Mouse (Mus musculus): Measurements from ENCODE around the gene Cldn5. TPM values are rescaled to one million over a fixed set of nuclear protein-coding genes. Genes with fewer than 3 reads are reported as not detected.
A peak's percentile ranks its signal among the peaks of the same experiment; 100 is the strongest.

Cldn5 gene
- total RNA-seq, 2 experiments from 2014 or later = not detected

DNA sequence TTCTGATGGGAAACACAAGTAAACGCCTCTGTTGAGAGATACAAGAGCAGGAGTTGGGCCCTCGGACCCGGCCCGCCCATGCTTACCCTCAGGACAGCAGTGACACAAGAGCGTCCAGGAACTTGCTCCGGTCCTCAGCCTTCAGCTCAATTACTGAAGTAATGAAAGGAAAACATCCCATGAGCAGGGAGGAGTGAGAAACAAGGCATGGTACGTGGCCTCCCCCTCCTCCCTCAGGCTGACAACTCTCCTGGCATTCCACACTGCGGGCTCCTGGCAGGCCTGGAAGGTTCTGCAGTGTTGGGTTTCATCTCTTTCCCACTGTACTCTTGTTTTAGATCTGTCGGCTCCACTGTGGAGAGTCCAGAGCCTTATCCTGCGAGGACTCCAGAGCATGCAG is 5.2 kb downstream of the Cldn5 start:
- ATAC-seq (ENCODE audit: poor library complexity, severe bottlenecking) = no peak

DNA sequence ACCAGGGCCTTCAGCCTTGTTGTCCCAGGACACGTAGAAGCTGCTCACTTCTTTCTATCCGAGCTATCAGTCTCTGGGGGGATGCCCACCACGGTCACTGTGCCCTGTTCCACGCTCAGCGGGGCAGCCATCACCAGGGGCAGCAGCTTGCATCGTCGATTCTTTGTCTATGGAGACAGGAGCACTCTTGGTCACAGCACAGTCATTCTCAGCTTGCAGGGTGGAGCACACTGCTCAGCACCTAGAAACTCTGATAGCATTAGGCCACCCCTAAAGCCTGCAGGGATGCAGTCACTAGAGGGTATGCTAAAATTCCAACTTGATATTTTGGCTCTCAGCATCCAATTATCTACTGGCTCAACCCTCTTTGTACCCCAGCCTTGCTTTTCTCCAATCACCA is 8.4 kb downstream of the Cldn5 start:
- no peak for ATAC-seq (ENCODE audit: poor library complexity, severe bottlenecking)

DNA sequence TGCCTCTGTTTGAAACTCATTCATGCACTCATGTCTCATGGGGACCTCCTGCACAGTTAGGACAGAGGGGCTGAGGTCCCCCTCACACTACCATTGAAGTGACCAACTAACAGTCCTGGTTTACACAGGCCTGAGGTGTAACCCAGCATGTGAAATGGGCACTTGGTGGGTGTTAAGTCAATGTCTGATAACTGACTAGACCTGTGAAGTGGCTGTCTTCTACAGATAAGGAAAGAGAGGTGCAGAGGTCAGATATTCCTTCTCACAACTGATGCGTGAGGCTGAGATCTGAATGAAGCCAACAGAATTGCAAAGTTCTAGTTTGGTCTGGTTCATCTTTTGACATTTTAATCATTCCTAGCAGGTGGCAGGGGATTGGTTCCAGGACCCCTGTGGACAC is 8.8 kb downstream of the Cldn5 start:
- ATAC-seq (ENCODE audit: poor library complexity, severe bottlenecking) = no peak

DNA sequence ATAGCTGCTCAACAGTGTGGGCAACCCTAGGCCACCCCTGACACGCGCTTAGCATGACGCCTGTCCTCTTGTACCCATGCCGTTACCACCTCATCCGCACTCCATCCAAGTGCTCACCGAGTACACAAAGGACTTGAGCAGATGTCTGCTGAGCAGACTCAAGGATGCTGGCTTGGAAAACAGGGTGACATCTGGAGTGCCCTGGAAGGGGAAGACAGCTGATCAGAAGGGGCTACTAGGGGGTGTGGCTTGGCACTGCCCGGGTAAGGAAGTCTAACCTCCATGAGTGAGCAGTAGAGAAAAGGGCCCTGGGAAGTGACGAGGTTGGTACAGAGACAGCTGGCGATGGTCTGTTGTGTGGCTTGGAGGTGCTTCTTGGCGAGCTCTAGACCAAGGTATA is 10.0 kb downstream of the Cldn5 start:
- ATAC-seq (ENCODE audit: poor library complexity, severe bottlenecking) = no peak

DNA sequence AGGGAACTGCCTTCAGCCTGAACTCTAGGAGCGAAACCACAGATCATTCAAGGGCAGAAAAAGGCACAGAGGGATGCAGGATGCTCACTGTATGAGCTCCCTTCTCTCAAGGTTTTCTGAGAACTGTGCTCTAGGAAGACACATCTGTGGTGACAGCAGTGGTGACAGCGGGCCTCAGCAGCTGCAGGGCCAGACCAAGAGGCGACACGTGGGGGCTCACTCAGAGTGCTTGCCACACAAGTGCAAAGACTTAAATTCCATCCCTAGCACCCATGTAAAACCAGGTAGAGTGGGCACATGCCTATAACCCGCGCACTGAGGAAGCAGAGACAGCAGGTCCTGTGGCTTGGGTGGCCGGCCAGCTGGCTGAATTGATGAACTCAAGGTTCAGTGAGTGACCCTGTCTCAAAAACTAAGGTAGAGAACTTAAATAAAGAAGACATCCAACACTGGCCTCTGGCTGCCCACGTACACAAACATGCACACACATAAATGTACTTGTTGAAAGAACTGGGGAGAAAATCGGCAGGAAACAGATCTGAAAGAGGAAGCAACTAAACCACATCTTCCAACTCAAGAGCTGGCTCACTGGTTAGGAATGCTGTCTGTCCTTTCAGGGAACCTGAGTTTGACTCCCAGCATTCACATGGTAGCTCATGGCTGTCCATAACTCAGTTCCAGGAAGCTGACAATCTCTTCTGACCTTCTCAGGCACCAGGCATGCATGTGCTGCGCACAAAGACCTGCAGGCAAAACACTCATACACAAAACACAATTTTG is 12.2 kb downstream of the Cldn5 start:
- no peak for ATAC-seq (ENCODE audit: poor library complexity, severe bottlenecking)

DNA sequence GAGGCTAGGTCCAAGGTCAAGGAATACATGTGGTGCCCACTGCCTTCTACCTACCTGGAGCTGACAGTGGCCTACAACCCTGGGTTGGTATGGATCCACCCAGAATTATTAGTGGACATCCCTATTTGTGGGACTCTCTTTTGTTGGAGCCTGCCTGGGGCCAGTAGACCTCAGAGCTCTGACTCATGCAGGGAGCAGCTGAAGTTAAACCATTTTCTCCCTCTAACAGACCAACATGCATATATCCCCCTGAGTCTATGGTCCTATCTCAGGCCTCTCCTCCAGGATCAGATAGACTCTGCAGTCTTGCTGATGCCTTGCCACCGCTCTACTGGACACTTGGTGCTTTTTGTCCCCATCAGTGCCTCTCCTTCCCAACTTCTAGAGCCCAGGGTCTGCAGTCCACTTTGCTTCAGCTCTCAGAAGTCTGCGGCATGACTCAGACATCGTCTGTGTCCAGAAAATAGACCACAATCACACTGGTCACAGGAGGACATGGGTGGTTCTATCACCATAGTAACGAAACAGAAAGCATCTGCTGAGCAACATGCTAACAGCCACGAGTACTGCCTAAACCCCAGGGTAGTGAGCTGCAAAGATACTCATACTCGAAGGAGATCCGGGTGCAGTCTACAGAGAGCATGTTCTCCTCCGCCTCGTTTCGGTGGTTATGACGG is 18.7 kb downstream of the Cldn5 start:
- no peak for ATAC-seq (ENCODE audit: poor library complexity, severe bottlenecking)

DNA sequence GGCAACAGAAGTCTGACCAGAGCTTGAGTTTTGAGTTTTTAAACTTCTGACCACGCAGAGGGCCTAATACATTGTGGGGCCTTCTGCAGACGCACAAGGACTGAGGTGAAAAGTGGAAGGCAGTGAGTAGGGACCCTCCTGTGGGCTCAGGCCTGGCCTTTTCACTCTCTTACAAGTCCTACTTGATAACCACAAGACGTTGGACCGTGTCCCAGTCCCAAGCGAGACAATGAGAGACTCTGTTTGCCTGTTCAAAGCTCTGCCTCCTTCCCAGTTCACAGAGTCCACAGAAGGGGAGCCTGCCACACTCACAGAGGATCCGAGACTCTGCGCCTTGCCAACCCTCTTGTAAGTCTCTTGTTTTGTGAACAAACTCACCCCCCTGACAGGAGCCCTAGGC is 20.0 kb downstream of the Cldn5 start:
- no peak for ATAC-seq (ENCODE audit: poor library complexity, severe bottlenecking)

DNA sequence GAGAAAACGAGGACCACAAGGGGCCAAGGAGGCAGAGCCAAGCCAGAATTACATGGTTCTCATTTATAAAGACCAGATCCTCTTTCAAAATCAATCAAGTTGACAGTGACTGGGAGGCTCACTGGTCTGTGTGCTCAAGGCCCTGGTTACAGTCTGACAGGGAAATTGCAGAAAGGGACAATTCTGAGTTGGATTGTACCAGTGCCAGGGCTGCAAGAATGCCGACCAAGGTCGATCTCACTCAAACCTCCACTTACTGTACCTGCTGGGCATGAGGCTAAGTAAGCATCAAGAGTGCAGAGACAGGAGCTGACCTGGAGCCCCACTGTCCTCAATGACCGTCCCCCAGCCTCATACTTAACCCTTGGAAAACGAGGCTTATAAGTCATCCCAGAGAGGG is 21.5 kb downstream of the Cldn5 start:
- no peak for ATAC-seq (ENCODE audit: poor library complexity, severe bottlenecking)

DNA sequence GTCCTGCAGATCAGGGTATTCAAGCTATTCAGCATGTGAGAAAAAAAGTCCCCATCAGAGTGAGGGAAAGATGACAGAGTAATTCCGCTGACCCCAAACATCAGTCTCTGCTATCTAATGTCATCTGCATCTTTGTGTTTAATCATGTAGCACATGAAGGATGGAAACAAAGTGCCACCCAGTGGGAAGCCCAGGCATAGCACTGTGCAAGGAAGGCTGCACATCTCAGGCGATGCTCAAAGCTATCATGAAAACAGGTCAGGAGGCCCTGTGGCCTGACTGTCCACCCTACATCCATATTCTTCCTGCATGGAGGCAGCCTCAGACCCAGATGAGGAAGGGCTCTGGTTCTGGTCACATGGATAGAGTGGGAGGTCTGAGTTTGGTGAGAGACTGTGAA is 22.2 kb downstream of the Cldn5 start:
- ATAC-seq (ENCODE audit: poor library complexity, severe bottlenecking) = no peak

DNA sequence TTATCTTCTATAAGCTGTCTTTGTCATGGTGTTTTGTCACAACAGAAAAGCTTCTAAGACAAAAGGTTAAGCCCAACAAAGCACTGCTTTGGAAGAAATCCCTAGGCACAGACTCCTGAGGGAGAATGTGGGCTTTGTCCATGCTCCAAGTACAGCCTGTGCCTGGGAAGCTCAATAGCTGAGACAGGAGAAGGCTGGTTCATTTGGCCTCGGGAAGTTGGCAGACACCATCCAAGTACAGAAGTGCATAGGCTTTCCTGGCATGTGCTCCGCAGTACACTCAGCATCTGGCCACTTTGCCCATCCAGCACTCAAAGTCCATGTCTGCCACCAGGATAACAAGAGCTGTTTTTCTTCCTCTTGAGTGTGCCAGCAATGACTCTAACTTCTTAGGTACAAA is 29.1 kb downstream of the Cldn5 start:
- no peak for ATAC-seq (ENCODE audit: poor library complexity, severe bottlenecking)

DNA sequence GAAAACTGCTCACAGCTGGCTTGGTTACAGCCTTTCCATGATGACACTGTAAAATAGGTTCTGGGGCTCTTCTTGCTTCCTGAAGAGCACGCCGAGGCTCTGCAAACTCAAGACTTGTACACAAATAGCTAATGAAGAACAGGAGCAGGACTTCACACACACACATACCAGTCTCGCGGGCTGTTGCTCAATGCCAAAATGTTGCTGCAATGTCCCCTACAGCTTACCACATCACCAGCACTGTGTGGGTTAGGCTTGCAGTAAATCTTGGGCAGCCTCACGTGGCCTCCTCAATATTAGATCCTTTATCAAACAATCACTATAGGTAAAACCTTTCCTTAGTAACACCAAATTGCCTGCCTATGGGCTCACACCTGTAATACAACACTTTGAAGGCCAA is 32.4 kb downstream of the Cldn5 start:
- peak; percentile 51 for ATAC-seq (ENCODE audit: poor library complexity, severe bottlenecking)

DNA sequence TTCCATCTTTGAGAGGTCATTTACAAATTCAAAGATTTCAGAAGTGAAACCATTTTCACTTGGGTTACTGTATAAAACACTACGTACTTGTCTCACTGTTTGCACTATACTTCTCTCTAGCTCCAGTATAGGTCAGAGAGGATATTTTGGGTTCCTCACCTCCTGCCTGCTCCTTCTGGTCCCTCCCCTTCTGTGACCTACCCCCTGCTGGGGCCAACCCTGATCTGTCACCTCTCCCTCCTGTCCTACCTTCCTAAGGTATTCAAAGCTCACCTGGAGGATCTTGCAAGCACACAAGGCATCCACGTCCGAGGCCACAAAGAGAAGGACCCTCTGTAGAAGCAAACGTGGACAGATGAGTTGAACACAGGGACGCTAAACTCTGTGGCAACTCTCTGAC is 34.4 kb downstream of the Cldn5 start:
- no peak; the same call in 1 of the 2 replicates for ATAC-seq (ENCODE audit: poor library complexity, severe bottlenecking)

DNA sequence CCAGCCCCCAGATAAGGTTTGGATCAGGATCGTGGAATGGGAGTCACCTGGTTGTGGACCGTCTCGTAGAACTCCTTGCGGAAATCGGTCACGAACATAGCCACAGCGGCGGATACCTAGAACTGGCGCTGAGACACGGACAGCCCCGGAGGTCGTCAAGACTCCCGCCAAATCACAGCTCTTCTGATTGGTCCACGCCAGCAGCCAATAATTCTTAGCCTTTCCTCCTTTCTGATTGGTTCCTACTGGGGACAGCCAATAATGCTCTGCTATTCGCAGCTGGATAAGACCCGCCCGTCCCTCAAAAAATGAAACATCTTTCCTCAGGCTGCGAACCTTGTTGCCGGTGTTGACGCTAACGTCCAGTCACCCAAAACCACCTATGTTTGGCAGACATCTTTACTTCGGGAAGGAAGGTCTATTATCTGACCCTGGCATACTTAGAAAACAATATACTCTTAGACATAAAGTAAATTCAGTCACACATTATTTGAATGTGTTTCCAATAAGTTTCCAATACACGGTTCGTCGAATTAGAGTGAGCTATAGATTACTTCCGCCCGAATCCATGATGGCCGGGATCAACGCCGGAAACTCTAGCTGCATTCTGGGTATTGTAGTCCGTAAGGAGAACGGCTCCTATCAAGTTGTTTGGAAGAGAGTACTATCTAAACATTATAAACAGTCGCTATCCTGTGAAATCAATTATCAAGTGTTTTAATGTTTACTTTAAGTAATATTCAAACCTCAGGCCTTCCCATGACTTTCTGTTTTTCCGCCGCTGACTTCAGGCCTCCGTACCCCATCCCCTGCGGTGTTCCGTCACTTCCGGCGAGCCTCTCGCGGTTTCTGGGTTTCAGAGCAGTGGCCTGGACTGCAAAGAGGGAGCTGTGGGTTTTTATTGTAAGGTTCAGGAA is 35.1 kb downstream of the Cldn5 start, which contains the start of the genes Ufd1 and Cdc45:
Gene Ufd1, plus strand, starts transcription at position 312 of the 917 bp plus-strand sequence.
Gene Cdc45, minus strand, starts transcription at position 520 of the 917 bp plus-strand sequence.
- ATAC-seq (ENCODE audit: poor library complexity, severe bottlenecking) = peak; percentile 72

DNA sequence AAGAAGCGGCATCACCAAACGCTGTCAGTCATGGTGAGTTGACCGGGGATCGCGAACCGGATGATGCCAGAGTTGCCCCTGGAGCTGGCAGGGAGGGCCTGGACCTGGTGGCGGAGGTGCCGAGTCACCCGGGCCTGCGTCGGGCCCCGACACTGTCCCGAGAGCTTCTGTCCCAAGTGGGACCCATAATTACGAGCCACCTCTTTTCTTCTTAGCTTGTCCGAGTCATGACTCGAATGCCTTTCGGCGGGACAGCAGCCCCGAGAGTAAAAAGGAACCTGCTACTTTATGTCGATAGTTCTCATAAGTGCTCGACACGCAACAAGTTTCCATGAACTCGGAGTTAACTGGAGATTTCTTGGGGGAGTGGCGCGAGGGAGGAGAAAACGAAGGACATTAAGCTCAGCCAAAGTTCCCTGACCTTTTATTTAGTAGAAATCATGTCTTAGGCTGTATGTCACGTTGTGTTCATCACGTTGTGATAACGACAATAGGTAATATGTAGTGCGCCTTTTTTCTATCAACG is 35.8 kb downstream of the Cldn5 start:
- ATAC-seq (ENCODE audit: poor library complexity, severe bottlenecking) = peak; percentile 25

DNA sequence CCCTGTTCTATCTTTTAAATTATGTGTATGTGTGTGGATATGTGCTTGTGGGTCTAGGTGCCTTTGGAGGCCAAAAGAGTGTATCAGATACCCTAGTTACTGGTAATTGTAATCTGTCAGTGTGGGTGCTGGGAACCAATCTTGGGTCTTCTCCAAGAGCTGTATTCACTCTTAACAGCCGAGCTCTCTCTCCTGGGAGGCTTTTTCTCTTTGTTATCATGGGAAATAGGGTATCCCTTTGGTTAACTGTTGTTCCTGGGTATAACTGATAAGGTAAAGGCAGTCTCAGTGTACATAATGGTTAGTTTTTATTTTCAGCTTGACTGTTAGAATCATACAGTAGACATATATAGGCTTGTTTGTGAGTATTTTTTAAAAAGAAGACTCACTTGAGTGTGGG is 45.7 kb downstream of the Cldn5 start:
- ATAC-seq (ENCODE audit: poor library complexity, severe bottlenecking) = no peak

DNA sequence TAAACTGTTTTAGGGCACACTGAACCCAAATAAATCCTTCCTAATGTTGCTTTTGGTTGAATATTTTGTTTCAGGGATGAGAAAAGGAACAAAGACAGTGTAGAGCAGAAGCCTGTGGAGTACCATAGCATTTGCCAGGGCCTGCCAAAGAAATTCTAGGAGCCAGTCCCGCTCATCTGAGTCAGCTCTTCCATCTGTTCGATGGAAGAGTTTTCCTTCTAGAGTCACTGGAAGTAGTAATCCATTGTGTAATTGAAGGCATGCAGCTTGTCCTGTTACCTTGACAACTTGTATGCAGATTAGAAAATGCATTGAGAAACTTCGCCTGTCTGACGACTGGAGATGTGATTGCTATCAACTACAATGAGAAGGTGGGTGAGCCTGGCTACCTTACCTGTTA is 46.3 kb downstream of the Cldn5 start:
- no peak for ATAC-seq (ENCODE audit: poor library complexity, severe bottlenecking)

Other genes with a start within 250 kb of the Cldn5 start
- not detected in 2 replicates for gene Tbx1, start 186.2 kb upstream of the Cldn5 start, total RNA-seq (2015)
- gene Tbx1, start 186.2 kb upstream of the Cldn5 start, total RNA-seq (2017) = not detected in 2 replicates
- gene Gp1bb, start 154.4 kb upstream of the Cldn5 start, total RNA-seq (2015) = 0.38 and 0.55 TPM in 2 replicates
- gene Gp1bb, start 154.4 kb upstream of the Cldn5 start, total RNA-seq (2017) = 0.70 TPM in 1 of 2 replicates, not detected in the other
- gene Gm49601, start 150.4 kb upstream of the Cldn5 start, total RNA-seq (2015) = 1.7 and 2.9 TPM in 2 replicates
- 0.61 and 3.2 TPM in 2 replicates for gene Gm49601, start 150.4 kb upstream of the Cldn5 start, total RNA-seq (2017)
- 19.5 and 23.5 TPM in 2 replicates for gene Sept5, start 146.9 kb upstream of the Cldn5 start, total RNA-seq (2015)
- gene Sept5, start 146.9 kb upstream of the Cldn5 start, total RNA-seq (2017) = 11.6 and 17.0 TPM in 2 replicates
- gene Ufd1, start 34.9 kb downstream of the Cldn5 start, total RNA-seq (2015) = 47.7 and 57.5 TPM in 2 replicates
- 57.6 and 78.5 TPM in 2 replicates for gene Ufd1, start 34.9 kb downstream of the Cldn5 start, total RNA-seq (2017)
- 62.8 and 67.1 TPM in 2 replicates for gene Cdc45, start 35.1 kb downstream of the Cldn5 start, total RNA-seq (2015)
- 75.0 and 89.6 TPM in 2 replicates for gene Cdc45, start 35.1 kb downstream of the Cldn5 start, total RNA-seq (2017)
- 7.8 and 9.6 TPM in 2 replicates for gene 2510002D24Rik, start 59.7 kb downstream of the Cldn5 start, total RNA-seq (2015)
- 9.6 and 9.9 TPM in 2 replicates for gene 2510002D24Rik, start 59.7 kb downstream of the Cldn5 start, total RNA-seq (2017)
- not detected in 2 replicates for gene Gm28539, start 59.7 kb downstream of the Cldn5 start, total RNA-seq (2015)
- not detected in 2 replicates for gene Gm28539, start 59.7 kb downstream of the Cldn5 start, total RNA-seq (2017)
- 80.1 and 85.8 TPM in 2 replicates for gene Mrpl40, start 100.0 kb downstream of the Cldn5 start, total RNA-seq (2015)
- gene Mrpl40, start 100.0 kb downstream of the Cldn5 start, total RNA-seq (2017) = 78.2 and 81.7 TPM in 2 replicates
- 28.3 and 34.5 TPM in 2 replicates for gene Hira, start 100.2 kb downstream of the Cldn5 start, total RNA-seq (2015)
- 43.8 and 60.5 TPM in 2 replicates for gene Hira, start 100.2 kb downstream of the Cldn5 start, total RNA-seq (2017)